Mouse (Mus musculus) urinary bladder, postnatal 4 days (tissue): ENCODE measurements around the gene Ano9.

Experiments used
- DNase-seq, 2 experiments: peaks; one replicate each; pipeline ENCODE4 v3.0.0; 2021 to 2022; ENCODE audit warnings: low spot score in 2 of 2

The Ano9 gene

DNA sequence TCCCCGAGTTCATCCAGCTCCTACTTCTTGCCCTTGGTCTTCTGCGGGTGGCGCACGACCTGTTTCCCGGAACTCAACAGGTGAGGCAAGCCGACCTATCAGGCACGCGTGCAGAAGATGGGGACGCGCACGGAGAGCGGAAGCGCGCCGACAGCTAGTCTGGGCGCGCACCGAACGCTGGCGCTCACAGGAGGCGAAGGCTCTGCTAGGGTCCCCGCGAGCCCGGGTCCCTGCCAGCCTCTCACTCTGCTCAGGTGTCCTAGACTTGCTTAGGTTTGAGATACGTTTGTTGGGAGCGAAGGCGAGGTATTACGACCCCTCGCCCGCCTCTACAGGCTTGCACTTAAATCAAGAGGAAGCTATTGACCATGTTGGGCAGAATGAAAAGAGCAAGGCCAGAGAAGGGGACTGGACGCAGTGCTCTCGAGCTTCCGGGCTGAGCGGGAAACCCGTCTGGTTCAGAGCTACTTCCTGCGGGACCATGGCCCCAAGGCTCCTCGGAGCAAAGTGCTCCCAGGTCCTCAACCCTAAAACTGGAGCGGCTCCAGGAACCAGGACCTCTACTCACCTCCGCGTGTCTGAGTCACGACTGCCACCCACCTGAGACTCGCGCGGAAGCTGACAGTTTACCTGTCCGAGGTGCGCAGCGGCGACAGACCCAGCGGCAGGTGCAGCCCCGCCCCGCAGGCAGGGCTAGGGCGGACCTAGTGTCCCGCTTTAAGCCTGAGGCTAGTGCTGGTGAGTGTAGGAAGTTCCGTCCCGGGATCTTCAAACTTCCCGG is 17.5 kb downstream of the Ano9 start, which contains the start of gene Sigirr:
Gene Sigirr, minus strand, starts transcription at position 662 of the 781 bp plus-strand sequence.
- no peak for DNase-seq

DNA sequence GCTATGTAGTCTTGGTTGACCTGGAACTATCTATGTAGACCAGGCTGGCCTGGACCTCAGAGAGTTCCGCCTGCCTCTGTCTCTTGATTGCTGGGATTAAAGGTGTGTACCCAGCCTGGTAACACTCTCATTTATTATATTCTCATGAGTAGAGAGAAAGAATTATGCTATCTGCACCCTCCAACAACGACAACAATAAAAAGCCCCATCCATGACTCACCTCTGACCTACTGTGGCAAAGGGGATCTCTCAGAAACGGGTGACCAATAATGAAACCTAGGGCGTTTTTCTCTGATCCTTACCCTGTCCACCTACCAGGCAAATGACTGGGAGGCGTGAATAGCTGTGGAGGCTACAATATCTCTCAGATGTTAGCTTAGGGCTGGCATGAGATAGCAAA is 20.4 kb downstream of the Ano9 start:
- DNase-seq, result no peak

DNA sequence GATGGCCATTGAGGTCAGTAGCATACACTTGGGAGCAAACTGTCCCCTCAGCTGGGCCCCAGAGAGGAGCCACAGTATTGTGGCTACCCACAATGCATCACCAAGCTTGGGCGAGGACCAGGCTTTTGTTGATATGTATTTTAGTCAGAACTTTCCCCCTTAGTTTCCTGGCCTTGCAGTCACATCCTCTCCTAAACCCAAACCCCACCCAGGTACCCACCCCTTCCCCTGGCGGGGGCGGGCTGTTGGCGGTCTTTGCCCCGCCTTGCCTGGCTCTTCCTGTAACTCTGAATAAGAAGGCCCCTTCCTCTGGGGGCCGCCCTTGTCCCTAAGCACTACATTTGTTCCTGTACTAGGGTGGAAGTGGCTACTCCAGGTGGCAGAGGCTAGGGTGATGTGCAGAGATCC is 21.0 kb downstream of the Ano9 start:
- no peak for DNase-seq

DNA sequence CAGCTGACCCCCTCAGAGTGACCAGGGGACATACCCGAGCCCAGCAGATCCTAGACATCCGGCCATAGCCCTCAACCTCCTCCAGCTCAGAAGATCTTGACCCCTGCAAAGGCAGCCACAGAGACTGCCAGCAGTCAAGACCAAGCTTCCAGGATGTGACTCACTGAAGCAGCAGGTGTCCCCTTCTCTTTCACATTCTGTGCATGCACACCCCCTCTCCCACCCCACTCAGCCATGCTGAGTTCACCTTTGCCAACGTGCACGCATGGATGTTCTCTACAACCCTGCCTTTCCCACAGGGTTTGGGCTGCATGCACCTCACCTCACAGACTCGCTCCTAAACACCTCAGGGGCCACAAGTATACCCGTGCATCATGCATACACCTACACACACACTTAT is 21.6 kb downstream of the Ano9 start:
- no peak for DNase-seq

DNA sequence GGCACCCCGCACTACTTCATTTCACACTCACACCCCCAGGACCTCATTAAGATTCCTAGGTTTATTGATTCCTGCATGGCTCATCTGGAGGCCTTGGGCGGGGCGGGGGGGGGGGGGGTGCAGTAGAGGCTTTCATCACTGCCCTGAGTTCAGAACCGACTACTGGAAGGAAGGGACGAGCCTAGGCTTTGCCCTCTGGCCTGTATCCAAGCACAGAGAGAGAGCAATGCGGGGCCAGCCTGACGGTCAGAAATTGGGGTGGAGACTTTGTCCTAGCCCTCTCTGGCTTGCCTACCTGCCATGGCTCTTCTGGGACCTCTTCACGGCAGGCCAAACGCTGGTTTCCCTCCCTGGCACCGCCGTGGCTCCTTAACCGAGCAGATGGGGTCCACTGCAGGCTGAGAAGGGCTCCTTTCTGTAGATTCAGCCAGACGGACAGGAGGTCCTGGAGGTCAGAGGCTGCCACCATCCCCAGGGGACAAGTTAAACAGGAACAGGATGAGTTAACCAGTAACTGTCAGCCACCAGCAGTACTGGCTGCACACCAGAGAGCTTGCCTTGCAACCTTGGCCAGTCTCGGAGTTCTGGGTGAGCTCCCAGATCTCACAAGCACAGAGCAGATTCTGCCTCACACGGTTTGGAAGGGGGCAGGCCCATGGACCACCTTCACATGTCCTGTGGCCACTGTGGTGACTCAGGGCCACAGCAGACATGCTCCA is 23.0 kb downstream of the Ano9 start:
- DNase-seq, result no peak

DNA sequence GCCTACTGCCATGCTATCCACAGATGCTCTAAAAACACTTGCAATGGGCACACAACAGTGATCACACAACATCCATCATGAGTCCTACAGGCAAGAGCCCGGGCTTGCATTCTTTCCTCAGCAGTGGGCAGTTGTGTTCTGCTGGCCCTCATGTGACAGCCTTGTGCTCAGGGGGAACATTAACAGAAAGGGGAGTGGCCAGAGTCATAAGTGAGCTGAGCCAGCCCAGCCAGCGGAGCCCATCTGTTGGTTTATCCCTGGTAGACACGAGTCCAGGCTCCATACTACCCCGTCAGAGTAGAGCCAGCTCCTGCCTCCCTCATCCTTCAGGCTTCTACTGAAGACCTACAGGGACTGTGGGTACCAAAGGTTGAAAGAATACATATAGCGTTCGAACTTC is 23.7 kb downstream of the Ano9 start:
- no peak for DNase-seq

DNA sequence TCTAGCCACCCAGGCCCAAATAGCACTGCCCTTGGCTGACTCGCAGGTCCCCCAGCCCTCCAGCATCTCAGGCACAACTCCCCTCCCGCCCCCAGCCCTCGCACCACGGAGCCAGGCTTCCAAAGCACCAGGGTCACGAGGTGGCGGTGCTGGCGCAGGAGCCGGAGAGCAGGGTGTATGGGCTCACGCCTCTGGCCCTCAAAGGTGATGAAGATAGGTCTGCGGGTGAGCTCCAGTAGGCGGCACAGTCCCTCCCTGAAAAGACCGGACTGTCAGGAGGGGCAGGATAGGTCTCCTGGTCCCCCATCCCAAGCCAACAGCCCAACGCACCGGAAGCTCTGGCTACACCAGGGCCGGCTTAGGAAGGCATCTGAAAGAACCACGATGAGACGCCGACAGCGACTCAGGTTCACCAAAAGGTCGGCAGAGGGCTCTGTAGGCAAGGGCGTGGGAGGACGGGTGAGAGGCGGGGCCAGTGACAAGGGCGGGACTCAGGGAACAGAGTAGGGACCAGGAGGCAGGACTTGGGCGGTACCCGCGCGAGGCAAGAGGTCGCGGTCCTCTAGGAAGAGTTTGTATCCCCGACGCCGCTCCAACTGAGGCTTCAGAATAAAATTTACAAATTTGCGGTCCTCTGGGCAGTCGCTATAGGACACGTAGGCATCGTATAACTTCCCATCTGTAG is 25.4 kb downstream of the Ano9 start:
- DNase-seq, result peak; percentile 65 to 80

DNA sequence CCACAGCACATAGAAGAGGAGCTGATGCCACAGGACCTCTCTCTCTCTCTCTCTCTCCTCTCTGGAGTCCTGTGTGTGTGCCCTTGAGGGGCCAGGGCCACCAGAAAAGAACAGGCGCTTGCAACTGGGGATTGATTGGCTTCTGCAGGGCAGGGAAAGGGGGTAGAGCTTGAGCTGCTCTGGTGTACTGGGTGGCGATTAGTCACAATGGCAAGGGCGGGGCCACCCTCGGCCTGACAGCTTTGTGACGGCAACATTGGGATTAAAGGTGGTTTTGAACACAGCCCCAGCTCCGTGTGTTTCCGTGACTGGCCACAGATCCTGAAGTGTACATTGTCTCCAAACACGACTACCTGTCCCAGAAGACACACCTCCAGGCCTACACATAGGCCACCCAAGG is 27.4 kb downstream of the Ano9 start:
- DNase-seq, result no peak

DNA sequence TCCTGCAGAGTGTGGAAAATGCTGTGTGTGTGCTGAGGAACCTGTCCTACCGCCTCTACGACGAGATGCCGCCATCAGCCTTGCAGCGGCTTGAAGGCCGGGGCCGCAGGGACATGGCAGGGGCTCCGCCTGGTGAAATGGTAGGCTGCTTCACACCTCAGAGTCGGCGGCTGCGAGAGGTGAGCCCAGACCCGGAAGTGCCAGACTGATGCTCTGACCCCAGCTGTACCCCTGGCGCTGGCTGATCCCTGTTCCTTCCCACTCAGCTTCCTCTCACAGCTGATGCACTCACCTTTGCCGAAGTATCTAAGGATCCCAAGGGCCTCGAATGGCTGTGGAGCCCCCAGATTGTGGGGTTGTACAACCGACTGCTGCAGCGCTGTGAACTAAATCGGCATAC is 29.1 kb downstream of the Ano9 start:
- no peak for DNase-seq

DNA sequence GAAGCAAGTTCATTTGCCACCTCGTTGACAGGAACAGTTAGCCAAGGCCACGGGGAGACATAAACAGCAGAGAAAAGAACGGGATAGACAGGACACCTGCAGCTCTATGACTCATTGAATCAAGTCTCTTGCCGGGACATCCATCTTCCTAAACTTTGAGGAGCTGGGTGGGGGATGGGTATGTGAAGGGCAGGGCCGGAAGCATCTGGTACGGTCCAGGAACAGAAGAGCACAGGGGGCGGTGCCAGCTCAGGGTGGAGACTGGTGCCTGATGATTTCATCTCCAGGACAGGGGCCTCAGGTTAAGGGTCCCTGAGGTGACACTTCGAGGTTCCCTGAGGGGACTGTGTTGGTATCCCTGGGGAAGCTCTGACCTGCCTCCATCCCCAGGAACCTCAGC is 29.7 kb downstream of the Ano9 start:
- DNase-seq, result no peak

DNA sequence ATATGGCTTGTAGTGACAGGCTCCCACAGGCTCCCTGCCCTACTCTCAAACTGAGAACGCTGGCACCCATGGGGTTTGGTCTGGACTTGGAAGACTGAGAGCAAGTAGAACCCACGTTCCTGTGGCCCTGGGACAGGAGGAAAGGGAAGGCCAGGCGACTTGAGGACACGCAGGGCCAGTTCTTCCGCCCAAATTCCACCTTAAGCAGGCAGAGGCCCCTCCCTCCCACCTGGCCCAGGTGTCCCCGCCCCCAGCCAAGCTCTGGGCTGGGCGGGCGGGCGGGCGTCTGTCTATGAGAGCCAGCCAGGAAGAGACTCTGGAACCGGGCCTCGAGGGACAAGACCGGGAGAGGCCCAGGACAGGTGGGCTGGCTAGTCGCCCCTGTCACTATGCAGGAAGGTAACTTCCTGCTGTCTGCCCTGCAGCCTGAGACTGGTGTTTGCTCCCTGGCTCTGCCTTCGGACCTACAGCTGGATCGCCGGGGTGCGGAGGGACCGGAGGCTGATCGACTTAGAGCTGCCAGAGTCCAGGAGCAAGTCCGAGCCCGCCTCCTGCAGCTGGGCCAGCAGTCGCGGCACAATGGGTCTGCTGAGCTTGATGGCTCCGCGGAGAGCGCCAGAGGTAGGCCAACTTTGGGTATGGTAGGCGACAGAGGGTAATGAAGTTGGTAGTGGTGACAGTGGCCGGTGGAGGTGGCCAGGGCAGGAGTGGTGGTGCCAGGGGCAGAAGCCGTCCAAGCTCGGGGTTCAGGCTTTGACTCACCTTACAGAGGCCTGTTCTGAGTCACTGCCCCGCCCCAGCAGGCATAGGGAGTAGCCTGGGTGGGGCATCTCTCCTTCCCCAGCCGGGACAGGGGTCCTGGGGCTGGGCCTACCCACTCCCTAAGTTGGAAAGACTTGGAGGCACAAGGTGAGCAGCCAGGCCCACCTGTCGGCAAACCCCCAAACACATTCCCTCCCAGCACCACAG is 37.8 kb downstream of the Ano9 start:
- no peak for DNase-seq

DNA sequence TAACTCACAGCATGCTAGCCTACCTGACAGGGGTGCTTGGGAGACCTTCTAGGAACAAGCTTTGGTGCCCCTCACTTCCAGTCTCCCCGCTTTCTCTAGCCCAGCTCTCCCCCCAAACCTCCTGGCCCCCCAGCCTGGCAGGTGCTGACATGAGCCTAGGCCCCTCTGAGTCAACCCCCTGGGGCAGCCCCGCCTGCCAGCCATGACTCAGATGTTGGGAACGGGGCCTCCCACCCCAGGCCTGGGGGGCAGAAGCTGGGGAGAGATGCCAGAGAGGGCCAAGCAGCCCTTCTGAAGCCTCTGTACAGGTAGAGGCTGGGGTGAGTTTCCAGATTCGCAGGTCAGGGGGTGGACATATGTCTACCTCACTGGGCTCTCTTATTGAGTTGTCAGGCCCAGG is 38.7 kb downstream of the Ano9 start:
- DNase-seq, result peak in 1 of 2 experiments; percentile 50

DNA sequence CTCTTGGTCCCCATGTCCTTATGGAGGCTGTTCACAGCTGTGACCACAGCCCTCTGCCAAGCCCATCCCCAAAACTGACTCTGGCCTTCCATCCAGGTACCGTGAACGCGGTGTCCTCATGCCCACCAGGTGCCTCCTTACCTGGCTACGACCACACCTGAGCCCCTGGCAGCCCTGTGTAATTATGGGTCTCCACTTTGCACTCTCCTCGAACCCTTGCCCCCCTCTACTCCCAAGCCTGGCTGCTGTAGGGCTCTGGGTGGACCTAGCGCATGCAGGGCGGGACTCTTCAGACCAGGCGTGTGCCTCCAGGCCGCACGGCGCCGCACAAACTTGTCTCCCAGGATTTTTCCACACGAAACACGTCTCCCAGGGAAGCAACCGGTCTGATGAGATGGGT is 39.8 kb downstream of the Ano9 start, which contains the start of gene Pkp3:
Gene Pkp3, plus strand, starts transcription at position 378 of the 400 bp plus-strand sequence.
- no peak for DNase-seq

DNA sequence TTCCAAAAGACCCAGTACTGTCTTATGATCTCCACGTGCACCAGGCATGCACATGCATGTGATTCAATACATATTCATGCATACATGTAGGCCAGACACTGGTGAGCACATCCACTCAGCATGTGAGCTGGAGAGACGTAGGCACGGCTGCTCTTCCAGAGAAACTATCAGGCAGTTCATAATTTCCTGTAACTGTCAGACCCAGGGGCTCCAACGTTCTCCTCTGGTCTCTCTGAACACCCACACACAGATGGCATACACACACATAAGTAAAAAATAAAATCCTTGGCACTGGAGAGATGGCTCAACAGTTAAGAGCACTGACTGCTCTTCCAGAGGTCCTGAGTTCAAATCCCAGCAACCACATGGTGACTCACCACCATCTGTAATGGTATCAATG is 43.8 kb downstream of the Ano9 start:
- no peak for DNase-seq

DNA sequence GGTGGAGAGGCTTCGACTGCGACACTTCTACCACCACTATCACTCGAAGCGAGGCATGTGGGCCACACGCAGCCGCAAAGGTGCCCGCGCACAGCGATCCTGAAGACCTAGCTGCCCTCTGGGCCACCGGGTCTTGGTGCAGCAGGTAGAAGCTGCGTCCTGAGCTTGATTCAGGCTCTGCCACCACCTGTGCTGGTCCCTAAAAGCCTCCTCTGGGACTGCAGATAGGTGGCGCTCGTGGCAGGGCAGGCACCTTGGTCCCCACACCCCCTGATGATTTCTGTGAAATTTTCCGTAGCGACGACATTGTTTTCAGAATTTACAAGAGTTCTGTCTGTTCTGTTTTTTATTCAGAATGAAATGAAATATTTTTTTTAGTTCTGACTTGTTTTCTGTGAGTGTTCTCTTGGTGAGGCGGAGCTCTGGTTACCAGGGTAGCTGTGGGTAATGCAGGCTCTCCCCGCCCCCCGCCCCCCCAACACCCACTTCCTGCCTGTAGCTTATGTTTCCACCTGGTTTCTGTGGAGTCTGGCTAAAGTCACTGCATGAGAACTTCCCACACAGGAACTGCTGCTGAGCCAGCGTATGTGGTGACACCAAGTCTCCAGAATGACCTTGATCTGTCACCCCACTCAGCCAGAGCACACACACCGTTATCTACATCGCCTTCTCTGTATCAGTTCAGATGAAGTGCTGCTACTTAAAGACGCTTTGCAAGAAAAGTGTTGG is 45.4 kb downstream of the Ano9 start:
- no peak for DNase-seq

DNA sequence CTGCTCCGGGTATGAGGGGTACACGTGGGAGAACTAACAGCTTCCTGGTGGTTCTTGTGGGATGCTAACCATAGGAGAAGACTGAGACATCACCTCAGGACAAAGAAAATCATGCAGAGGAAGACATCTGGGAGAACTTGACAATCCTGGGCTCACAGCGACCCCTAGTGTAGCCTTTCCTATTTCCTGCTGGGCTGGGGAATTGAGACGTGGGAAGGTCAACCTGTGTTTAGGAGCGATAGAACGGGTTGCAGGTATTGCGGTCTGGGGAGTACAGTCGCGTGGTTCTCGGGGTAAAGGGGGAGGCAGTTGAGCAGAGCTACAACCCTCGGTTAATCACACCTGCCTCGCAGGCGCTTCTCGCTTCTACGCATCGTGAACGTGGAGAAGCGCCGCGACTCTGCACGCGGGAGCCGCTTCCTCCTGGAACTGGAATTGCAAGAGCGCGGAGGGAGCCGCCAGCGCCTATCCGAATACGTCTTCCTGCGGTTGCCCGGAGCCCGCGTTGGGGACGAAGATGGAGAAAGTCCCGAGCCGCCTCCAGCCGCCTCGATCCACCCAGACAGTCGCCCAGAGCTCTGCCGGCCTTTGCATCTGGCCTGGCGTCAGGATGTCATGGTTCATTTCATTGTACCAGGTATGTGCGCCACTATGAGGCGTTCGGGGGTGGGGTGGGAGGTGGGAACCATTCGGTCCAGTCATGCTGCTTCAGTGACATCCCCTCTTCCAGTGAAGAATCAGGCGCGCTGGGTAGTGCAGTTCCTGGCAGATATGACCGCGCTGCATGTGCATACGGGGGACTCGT is 47.3 kb downstream of the Ano9 start:
- peak in 1 of 2 experiments; percentile 81 for DNase-seq

DNA sequence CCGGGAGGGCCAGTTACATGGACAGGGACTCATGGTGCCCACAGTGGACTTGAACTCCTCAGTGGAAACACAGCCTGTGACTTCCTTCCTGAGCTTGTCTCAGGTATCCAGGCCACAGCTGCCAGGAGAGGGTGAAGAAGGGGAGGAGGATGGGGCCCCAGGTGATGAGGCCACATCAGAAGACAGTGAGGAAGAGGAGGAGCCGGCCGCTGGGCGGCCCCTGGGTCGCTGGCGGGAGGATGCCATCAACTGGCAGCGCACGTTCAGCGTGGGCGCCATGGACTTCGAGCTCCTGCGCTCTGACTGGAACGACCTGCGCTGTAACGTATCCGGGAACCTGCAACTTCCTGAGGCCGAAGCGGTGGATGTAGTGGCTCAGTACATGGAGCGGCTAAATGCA is 49.3 kb downstream of the Ano9 start:
- no peak for DNase-seq

DNA sequence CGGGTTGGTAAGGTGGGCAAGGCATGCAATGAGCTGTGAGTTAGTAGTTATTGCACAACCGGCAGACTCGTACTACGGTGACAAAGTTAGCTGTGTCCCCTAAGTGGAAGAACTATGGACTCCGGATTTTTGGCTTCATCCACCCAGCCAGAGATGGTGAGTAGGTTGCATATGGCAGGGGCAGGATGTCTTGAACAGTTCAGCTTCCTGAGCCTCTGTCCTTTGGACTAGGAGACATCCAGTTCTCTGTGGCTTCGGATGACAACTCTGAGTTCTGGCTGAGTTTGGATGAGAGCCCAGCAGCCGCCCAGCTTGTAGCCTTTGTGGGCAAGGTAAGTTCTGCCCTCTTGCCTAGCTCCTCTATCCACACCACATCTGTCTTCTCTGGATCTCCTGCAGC is 53.0 kb downstream of the Ano9 start:
- no peak for DNase-seq

DNA sequence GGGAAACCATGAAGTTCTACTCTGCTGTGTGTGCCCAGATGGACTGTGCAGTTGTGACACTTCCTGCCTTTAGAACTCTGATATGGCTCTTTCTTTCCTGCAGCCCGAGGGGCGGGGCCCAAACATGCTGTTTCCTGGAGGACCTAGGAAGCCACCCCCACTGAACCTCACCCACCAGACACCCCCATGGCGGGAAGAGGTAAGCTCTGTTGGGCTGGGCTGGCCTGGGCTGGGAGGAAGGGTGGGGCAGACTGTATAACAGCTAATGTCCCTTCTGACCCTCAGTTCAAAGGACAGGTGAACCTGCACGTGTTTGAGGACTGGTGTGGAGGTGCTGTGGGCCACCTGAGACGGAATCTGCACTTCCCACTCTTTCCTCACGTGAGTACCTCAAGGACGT is 53.4 kb downstream of the Ano9 start:
- DNase-seq, result no peak

DNA sequence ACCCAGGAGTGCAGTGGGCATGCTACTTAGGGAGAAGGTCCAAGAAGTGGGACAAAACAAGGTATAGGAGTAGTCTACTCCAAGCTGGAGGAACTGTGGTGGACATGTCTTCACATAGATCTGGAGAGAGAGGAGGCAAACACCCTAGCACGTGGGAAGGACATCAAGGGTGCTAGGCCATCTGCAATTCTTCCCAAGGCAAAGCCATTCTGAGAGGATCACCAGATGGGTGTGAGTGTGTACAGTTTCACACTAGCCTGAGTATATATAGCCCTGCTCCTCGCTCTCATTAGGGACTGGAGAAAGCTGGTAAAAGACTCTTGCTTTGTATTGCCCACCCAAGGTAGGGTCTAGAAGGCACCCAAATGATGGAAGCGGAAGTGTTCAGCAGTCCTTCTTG is 54.3 kb downstream of the Ano9 start:
- no peak for DNase-seq
